Mouse (Mus musculus) cerebellum, postnatal 4 days (tissue): ENCODE data around the gene Spty2d1.
A peak's percentile ranks its signal among the peaks of the same experiment; 100 is the strongest.
"Not testable (repeated sequence)": the region's sequence is repeated elsewhere in the genome, so short reads cannot be mapped to it uniquely, and the experiment has no call there.

Experiments used
- DNase-seq, 2 experiments: peaks; one replicate each; pipeline ENCODE4 v3.0.0; 2022; ENCODE audit warnings: low spot score in 2 of 2, mixed read lengths in 1 of 2

The Spty2d1 gene

DNA sequence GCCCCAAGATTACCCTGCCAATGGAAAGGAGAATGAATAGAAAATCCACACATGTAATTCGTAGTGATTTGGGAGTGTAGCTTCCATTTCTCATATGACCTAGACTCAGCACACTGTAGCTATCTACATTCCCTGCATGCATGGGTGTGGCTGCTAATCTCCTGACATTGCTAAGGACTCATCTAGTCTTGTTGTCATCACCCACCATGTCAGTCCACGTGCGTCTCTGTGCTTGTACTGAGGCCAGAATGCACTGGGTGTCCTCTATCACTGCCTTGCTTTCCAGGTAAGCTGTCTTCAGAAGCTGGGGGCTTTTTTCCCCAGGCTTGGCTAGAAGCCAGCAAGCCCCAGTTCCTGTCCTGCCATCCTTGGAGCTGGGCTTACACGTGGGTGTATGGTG, 18.8 kb downstream of the Spty2d1 start:
- DNase-seq: not testable (repeated sequence)

DNA sequence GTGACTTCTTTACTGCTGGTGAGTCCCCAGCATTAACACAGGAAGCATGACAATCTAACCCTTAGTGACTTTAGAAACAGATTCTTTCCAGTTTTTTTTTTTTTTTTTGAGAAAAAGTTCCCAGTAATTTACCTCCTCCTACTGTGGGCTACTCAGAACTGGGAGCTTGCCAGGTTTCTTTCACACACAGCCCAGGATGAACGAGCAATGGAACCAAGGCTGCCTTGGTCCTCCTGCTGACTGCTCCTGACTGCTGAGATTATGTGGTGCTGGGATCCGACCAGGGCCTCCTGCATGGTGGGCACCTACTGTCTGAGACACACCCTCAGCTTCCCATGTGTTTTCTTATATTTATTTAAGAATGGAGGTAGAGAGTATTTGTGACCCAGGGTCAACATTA, 21.1 kb downstream of the Spty2d1 start:
- DNase-seq: no peak

GRCm38 (mm10) chr7:46986646-46987045, 21.6 kb downstream of the Spty2d1 start:
- DNase-seq: peak in 1 of 2 experiments; percentile 53

- no peak for DNase-seq
Measured at GRCm38 (mm10) chr7:46985718-46986505, 22.3 kb downstream of the Spty2d1 start.

- no peak for DNase-seq
Measured at GRCm38 (mm10) chr7:46983280-46983679, 24.9 kb downstream of the Spty2d1 start, which contains the start of gene Gm9999. Gene Gm9999, plus strand, starts transcription at chr7:46983580.

- DNase-seq: no peak
Measured at GRCm38 (mm10) chr7:46975456-46975855, 32.8 kb downstream of the Spty2d1 start.

DNA sequence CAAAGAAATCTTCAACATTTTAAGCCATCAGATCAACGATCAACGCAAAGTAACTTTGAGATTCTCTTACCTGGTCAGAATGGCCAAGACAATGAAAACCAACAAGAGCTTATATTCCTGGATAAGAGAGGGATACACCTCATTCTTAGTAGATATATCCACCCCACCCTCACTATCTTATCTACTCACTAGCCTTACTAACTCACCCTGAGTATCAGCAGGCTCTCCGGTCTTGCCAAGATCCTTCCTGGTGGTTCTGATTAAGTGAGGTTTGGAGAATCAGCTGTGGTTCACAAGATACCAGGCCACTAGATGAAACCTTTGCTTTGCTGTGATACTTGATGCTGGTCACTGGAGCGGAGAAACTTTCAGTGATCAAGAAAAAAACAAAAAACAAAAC, 33.6 kb downstream of the Spty2d1 start:
- DNase-seq: no peak

GRCm38 (mm10) chr7:46969898-46970297, 38.3 kb downstream of the Spty2d1 start:
- DNase-seq: no peak

DNA sequence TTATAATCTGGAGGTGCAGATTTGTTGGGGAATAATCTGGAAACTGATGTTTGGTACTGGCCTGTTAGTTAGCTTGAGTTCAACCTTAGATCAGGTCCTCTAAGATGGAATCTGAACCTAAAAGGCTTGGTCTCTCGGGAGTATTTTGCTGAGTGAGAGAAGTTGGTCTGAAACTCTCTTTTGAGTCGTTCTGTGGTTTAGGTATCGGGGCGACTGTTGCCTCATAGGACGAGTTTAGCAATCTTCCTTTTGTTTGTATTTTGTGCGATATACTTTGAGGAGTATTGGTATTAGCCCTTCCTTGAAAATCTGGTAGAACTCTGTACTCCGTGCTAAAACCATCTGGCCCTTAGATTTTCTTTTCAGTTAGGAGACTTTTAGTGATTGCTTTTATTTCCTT, 44.1 kb downstream of the Spty2d1 start:
- DNase-seq: no peak

DNA sequence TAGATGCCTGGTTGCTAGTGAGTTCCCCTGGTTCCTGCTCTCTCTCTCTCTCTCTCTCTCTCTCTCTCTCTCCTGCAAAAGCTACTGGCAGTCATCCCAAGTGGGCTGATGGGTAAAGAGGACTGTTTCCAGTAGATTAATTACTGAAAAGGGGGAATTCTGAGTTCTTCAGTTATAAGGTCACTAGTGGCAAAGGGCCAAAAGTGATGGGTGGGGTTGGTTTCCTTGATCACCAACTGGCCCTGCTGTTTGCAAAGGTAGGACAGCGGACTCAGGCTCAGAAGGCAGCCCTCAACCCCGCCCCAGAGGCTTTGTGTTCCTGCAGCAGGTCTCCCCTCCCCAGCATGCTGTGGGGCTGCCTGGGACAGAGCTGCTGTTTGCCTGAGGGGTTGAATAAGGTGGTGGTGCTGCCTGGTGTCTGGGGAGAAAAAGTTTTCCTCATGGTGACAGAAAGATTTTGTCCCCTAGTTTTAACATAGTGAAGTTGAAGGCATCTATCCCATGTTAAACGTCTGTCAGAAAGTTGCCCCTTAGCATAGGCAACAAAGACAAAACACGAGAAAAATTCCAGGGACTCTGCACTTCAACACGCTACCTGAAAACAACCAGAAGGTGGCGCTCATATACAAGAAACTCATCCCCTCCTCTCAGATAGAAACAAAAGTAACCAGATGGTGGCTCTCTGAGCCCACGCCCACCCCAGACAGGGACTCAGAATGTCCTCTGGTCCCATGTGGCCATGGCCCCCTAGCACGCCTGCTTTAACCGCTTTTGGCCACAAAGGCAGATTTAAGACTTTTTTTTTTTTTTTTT, 45.2 kb downstream of the Spty2d1 start:
- peak in 1 of 2 experiments; percentile 65 for DNase-seq

DNA sequence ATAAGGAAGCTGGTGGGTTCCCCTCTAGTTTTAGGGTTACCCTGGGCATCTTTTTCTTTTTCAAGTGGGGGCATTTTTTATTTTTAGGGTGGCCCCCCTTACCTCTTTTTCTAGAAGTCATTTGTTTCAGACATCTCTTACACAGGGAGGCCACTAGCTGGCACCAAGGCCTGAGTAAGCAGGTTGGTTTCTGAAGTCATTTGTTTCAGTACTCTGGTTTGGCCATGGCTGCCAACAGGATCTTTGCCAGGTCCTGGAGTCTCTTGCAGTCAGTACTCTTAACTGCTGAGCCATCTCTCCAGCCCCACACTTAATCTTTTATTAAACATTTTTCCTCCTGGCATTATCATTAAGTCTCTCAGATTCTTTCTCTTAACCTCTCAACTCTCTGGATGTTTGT, 46.1 kb downstream of the Spty2d1 start:
- peak in 1 of 2 experiments; percentile 17 for DNase-seq

- DNase-seq: no peak
Measured at GRCm38 (mm10) chr7:46960991-46961390, 47.2 kb downstream of the Spty2d1 start.

- no peak for DNase-seq
Measured at GRCm38 (mm10) chr7:46958853-46959252, 49.4 kb downstream of the Spty2d1 start.

- peak; percentile 90 to 92 for DNase-seq
Measured at GRCm38 (mm10) chr7:46957831-46958691, 50.1 kb downstream of the Spty2d1 start, which contains the start of gene Uevld. Gene Uevld, minus strand, starts transcription at chr7:46958527.
